Mouse (Mus musculus) heart, adult 8-10 months (tissue): ENCODE data around the gene Kptn. TPM values are rescaled to one million over a fixed set of nuclear protein-coding genes. Genes with fewer than 3 reads are reported as not detected.

Source experiments
- DNase-seq: peaks from one replicate; pipeline ENCODE4 v3.0.0; 2022; ENCODE audit warnings: low spot score
- total RNA-seq, 4 experiments: library from RNA; stranded (reverse); gene quantifications; 2 replicates each; pipeline ENCODE4 v1.2.4; 2022

Gene Kptn
- 10 to 100 TPM; 20.1 to 25.7 (median 23.5) TPM for total RNA-seq

- peak; percentile 92 for DNase-seq
These were observed at the start of gene Kptn for GRCm38 (mm10) chr7:16119569-16120261. Kptn (plus strand) TSS chr7:16119895.

GRCm38 (mm10) chr7:16070846-16071245 is 48.8 kb upstream of the Kptn start:
- DNase-seq = no peak

GRCm38 (mm10) chr7:16071906-16072305 is 47.8 kb upstream of the Kptn start:
- no peak for DNase-seq

- no peak for DNase-seq
These were observed 39.7 kb upstream of the Kptn start for GRCm38 (mm10) chr7:16079947-16080346.

- DNase-seq = no peak
These were observed 39.1 kb upstream of the Kptn start for GRCm38 (mm10) chr7:16080581-16080980.

- no peak for DNase-seq
These were observed 36.3 kb upstream of the Kptn start for GRCm38 (mm10) chr7:16083361-16083760.

- DNase-seq = no peak
These were observed 32.1 kb upstream of the Kptn start for GRCm38 (mm10) chr7:16087587-16087986.

- DNase-seq = no peak
These were observed 25.1 kb upstream of the Kptn start for GRCm38 (mm10) chr7:16094592-16094991.

- peak; percentile 99 for DNase-seq
These were observed 21.4 kb upstream of the Kptn start, which contains the start of gene Napa for GRCm38 (mm10) chr7:16098021-16099017. Napa (plus strand) TSS chr7:16098458.

GRCm38 (mm10) chr7:16099901-16100300 is 19.8 kb upstream of the Kptn start:
- DNase-seq = no peak

- DNase-seq = no peak
These were observed 18.6 kb upstream of the Kptn start for GRCm38 (mm10) chr7:16101081-16101480.

- no peak for DNase-seq
These were observed 17.8 kb upstream of the Kptn start for GRCm38 (mm10) chr7:16101726-16102475.

- DNase-seq = no peak
These were observed 16.9 kb upstream of the Kptn start for GRCm38 (mm10) chr7:16102686-16103226.

- DNase-seq = no peak
These were observed 15.9 kb upstream of the Kptn start for GRCm38 (mm10) chr7:16103760-16104159.

- DNase-seq = no peak
These were observed 14.9 kb upstream of the Kptn start for GRCm38 (mm10) chr7:16104611-16105388.

GRCm38 (mm10) chr7:16108886-16109542 is 10.7 kb upstream of the Kptn start:
- no peak for DNase-seq

- DNase-seq = no peak
These were observed 9.5 kb upstream of the Kptn start for GRCm38 (mm10) chr7:16110158-16110557.

- no peak for DNase-seq
These were observed 8.2 kb upstream of the Kptn start for GRCm38 (mm10) chr7:16111284-16112090.

GRCm38 (mm10) chr7:16116418-16116817 is 3.3 kb upstream of the Kptn start:
- no peak for DNase-seq
